Mouse (Mus musculus) stomach, embryonic 16.5 days (tissue): ENCODE data around the gene Fam57a. TPM values are rescaled to one million over a fixed set of nuclear protein-coding genes. Genes with fewer than 3 reads are reported as not detected.
A peak's percentile ranks its signal among the peaks of the same experiment; 100 is the strongest.

Source experiments
- ATAC-seq: fragments of 200-750 bp; cut with Nextera tagmentation; 2 replicates; pipeline ENCODE4 v1.8.0; 2017; ENCODE audit warnings: moderate number of reproducible peaks, moderate TSS enrichment; ENCODE audit not compliant: insufficient read depth, low FRiP score
- H3K27ac ChIP-seq: fragments of 300-500 bp; sonication (generic); 2 replicates; pipeline ENCODE4 v1.5.1; 2014; ENCODE audit warnings: low read length
- H3K27me3 ChIP-seq: fragments of 300-500 bp; sonication (generic); 2 replicates; pipeline ENCODE4 v1.6.1; 2014; ENCODE audit warnings: low read length, control low read depth, mixed read lengths; ENCODE audit not compliant: control insufficient read depth, insufficient read depth
- H3K36me3 ChIP-seq: fragments of 300-500 bp; sonication (generic); 2 replicates; pipeline ENCODE4 v1.6.1; 2014; ENCODE audit warnings: low read length; ENCODE audit not compliant: control insufficient read depth, insufficient read depth
- H3K4me1 ChIP-seq: fragments of 300-500 bp; sonication (generic); 2 replicates; pipeline ENCODE4 v1.6.1; 2014; ENCODE audit warnings: low read length, control low read depth, mixed read lengths; ENCODE audit not compliant: control insufficient read depth, insufficient read depth
- H3K4me2 ChIP-seq: fragments of 300-500 bp; sonication (generic); 2 replicates; pipeline ENCODE4 v1.6.1; 2014; ENCODE audit warnings: low read depth, low read length, mixed read lengths
- H3K4me3 ChIP-seq: fragments of 300-500 bp; sonication (generic); replicated peaks from 2 replicates; pipeline ENCODE4 v1.5.1; 2014; ENCODE audit warnings: mild to moderate bottlenecking, low read length
- H3K9ac ChIP-seq: fragments of 300-500 bp; sonication (generic); 2 replicates; pipeline ENCODE4 v1.6.1; 2014; ENCODE audit warnings: low read length
- H3K9me3 ChIP-seq: fragments of 300-500 bp; sonication (generic); replicated peaks from 2 replicates; pipeline ENCODE4 v1.6.1; 2016; ENCODE audit warnings: low read length, control low read depth; ENCODE audit not compliant: control insufficient read depth
- WGBS: fragments of 180-500 bp; shearing (Covaris S2); extraction: QIAGEN DNeasy Blood & Tissue Kit; methylation state at CpG from one replicate; pipeline ENCODE4 v1.1.7; 2014; 5-methylcytosine and 5-hydroxymethylcytosine counted together
- polyA plus RNA-seq: library from polyadenylated mRNA; unstranded; fragments of >200 nt; fragmentation: Nextera tagmentation; extraction: Ambion mirVana; gene quantifications from 2 replicates; pipeline ENCODE4 v1.2.1, GENCODE M21; 2015

Fam57a gene
- 173 and 315 TPM in 2 replicates for polyA plus RNA-seq

GRCm38 (mm10) chr11:76179495-76180145 is at the start of gene Fam57a, which contains the start of gene Vps53:
TSS of gene Fam57a (plus strand) at chr11:76179671.
TSS of gene Vps53 (minus strand) at chr11:76179647.
- H3K27ac ChIP-seq, result peak within 1 kb of the TSS; percentile 82
- H3K4me3 ChIP-seq, result peak within 1 kb of the TSS; percentile 96
- H3K9ac ChIP-seq, result peak within 1 kb of the TSS; percentile 87
- H3K36me3 ChIP-seq, result no peaks in the 10 kb centered on the region
- peak; percentile 89 for ATAC-seq
- WGBS, result under 1% methylated on average over 37 of the region's 37 CpGs
- H3K27me3 ChIP-seq, result no peaks in the 10 kb centered on the region
- peak within 1 kb of the TSS; percentile 88 for H3K4me2 ChIP-seq
- peaks cover 11% of the 10 kb centered on the region; the same call in 1 of the 2 replicates for H3K4me1 ChIP-seq
- no peaks in the 10 kb centered on the region for H3K9me3 ChIP-seq

- H3K4me3 ChIP-seq, result no peak overlapping the region
- 0 out of 2 replicates have a peak, but pooled peaks cover 1% of the 10 kb centered on the region for H3K4me1 ChIP-seq
- ATAC-seq, result no peak
- H3K27me3 ChIP-seq, result no peaks in the 10 kb centered on the region
- H3K9me3 ChIP-seq, result no peaks in the 10 kb centered on the region
- H3K9ac ChIP-seq, result no peak overlapping the region
- peaks cover 11% of the 10 kb centered on the region; the same call in 1 of the 2 replicates for H3K36me3 ChIP-seq
- H3K27ac ChIP-seq, result peak overlapping the region; percentile 62; the same call in 1 of the 2 replicates
- H3K4me2 ChIP-seq, result no peak overlapping the region
- WGBS, result 64% methylated on average over 5 of the region's 5 CpGs
Measured at GRCm38 (mm10) chr11:76130859-76131258, 48.6 kb upstream of the Fam57a start.

GRCm38 (mm10) chr11:76135641-76136437 is 43.6 kb upstream of the Fam57a start:
- Histone ChIP-seq H3K4me3 (no peak overlapping the region), H3K27me3 (no peaks in the 10 kb centered on the region), H3K4me2 (no peak overlapping the region), H3K9ac (no peak overlapping the region), H3K9me3 (no peaks in the 10 kb centered on the region), H3K27ac (no peak overlapping the region), H3K36me3 (peaks cover 11% of the 10 kb centered on the region; the same call in 1 of the 2 replicates), H3K4me1 (no peaks in the 10 kb centered on the region)
- ATAC-seq, result no peak
- WGBS, result 84% methylated on average over 7 of the region's 7 CpGs

- Histone ChIP-seq H3K9me3 (no peaks in the 10 kb centered on the region), H3K9ac (no peak overlapping the region), H3K27ac (no peak overlapping the region), H3K36me3 (peaks cover 9% of the 10 kb centered on the region; the same call in 1 of the 2 replicates), H3K4me1 (no peaks in the 10 kb centered on the region), H3K27me3 (no peaks in the 10 kb centered on the region), H3K4me3 (no peak overlapping the region), H3K4me2 (no peak overlapping the region)
- no peak for ATAC-seq
- WGBS, result 81% methylated on average over 3 of the region's 3 CpGs
Measured at GRCm38 (mm10) chr11:76137996-76138395, 41.5 kb upstream of the Fam57a start.

- no peaks in the 10 kb centered on the region for H3K9me3 ChIP-seq
- no peaks in the 10 kb centered on the region for H3K27me3 ChIP-seq
- peaks cover 21% of the 10 kb centered on the region for H3K4me1 ChIP-seq
- ATAC-seq, result no peak
- no peak overlapping the region for H3K4me2 ChIP-seq
- no peak overlapping the region for H3K27ac ChIP-seq
- H3K36me3 ChIP-seq, result no peaks in the 10 kb centered on the region
- H3K4me3 ChIP-seq, result no peak overlapping the region
- H3K9ac ChIP-seq, result no peak overlapping the region
- 91% methylated on average over 8 of the region's 8 CpGs for WGBS
Measured at GRCm38 (mm10) chr11:76144386-76144785, 35.1 kb upstream of the Fam57a start.

- Histone ChIP-seq H3K4me3 (no peak overlapping the region), H3K9me3 (no peaks in the 10 kb centered on the region), H3K9ac (no peak overlapping the region), H3K27me3 (no peaks in the 10 kb centered on the region), H3K4me2 (no peak overlapping the region), H3K27ac (no peak overlapping the region), H3K36me3 (no peaks in the 10 kb centered on the region), H3K4me1 (peaks cover 23% of the 10 kb centered on the region)
- 91% methylated on average over 1 of the region's 1 CpGs for WGBS
- no peak for ATAC-seq
Measured at GRCm38 (mm10) chr11:76145169-76145568, 34.3 kb upstream of the Fam57a start.

- H3K27me3 ChIP-seq, result no peaks in the 10 kb centered on the region
- ATAC-seq, result peak; percentile 51; the same call in 1 of the 2 replicates
- H3K4me2 ChIP-seq, result no peak overlapping the region
- H3K4me3 ChIP-seq, result no peak overlapping the region
- 72% methylated on average over 8 of the region's 8 CpGs for WGBS
- H3K36me3 ChIP-seq, result no peaks in the 10 kb centered on the region
- H3K9ac ChIP-seq, result no peak overlapping the region
- peaks cover 25% of the 10 kb centered on the region for H3K4me1 ChIP-seq
- no peaks in the 10 kb centered on the region for H3K9me3 ChIP-seq
- H3K27ac ChIP-seq, result peak overlapping the region; percentile 73
Measured at GRCm38 (mm10) chr11:76146187-76147010, 33.1 kb upstream of the Fam57a start.

- 41% methylated on average over 8 of the region's 8 CpGs for WGBS
- peak overlapping the region; percentile 3; the same call in 1 of the 2 replicates for H3K4me2 ChIP-seq
- peaks cover 25% of the 10 kb centered on the region for H3K4me1 ChIP-seq
- H3K27ac ChIP-seq, result peak overlapping the region; percentile 81
- ATAC-seq, result peak; percentile 78; the same call in 1 of the 2 replicates
- H3K27me3 ChIP-seq, result no peaks in the 10 kb centered on the region
- H3K9me3 ChIP-seq, result no peaks in the 10 kb centered on the region
- H3K36me3 ChIP-seq, result no peaks in the 10 kb centered on the region
- no peak overlapping the region for H3K4me3 ChIP-seq
- no peak overlapping the region for H3K9ac ChIP-seq
Measured at GRCm38 (mm10) chr11:76148055-76149008, 31.1 kb upstream of the Fam57a start.
